Mouse (Mus musculus) MN1 (cell line): ENCODE results near the gene Ash1l.
A peak's percentile ranks its signal among the peaks of the same experiment; 100 is the strongest.

Experiments used
- DNase-seq: peaks from one replicate; pipeline ENCODE4 v3.0.0-alpha.2; 2016; ENCODE audit warnings: low spot score

Ash1l gene

DNA sequence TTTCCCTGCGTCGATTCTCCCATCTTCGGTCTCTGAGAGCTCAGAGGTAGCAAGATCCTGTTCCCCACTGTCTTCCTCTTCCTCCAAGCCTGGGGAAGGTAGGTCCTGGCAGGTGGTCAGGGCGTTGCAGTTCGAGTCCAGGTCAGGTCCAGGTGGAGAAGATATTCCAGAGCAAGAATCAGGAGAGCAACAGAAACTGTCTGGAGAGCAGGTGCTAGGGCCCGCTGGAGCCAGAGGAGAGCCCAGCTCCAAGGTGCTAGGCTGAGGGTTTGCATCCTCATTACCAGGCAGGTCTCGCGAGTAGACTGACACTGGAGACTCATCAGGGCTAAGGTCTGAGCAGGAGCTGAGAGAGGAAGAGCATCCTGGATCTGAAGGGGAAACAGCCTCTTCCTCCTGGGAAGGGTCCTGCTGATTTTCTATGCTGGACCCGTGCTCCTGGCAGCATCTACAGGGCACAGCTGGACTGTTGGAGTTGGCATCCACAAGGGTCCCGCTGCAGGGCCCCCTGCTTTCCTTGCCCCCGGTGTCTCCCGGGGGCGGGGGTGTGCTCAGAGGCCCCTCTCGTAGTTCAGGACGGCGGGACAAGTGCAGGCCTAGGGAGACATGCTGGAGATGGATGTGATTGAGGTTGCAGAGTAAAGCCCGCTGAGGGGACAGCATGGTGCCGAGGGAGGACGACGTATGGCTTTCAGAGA is 141.5 kb downstream of the Ash1l start:
- DNase-seq, result peak; percentile 66

DNA sequence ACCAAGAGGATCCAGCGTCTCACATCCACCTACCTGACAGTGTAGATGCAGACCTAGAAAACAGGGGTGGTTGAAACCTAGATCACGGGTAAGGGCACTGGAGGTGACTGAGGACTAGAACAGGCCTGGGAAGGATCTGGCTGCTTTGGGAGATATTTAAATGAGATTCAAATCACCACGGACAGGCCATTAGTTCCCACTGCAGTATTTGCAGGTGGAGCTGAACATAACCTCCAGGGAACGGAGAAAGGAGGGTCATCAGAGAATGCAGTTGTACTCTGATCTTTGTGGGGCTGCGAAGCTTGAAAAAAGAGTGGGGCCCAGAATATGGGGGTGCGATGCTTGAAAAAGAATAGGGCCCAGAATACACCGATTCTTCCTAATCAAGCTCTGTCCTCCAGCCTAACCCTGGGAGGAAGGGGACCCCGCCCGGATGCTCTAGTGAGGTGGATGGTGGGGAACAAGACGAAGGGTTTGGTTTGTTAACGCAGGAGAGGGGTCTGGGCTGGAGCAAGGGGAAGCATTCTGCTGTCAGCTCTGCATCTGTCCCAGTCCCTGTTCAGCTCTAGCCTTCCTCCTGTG is 142.2 kb downstream of the Ash1l start:
- DNase-seq, result no peak

DNA sequence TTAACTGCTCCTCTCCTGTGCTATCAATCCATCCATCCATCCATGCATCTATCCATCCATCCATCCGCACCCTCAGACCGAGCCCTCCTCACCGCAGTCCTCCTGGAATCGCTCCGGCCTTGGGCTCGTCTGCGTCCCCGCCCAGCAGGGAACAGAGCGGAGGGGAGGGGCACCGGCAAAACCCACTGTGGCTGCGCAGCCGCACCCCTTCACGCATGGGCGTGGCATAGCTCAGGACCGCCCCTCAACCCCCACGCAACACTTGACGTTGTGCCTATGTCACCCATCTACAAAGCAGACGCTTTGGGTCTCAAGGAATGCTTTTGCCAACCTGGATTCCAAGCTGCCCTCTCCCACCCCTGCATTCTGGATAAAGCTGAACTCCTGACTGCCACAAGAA is 142.8 kb downstream of the Ash1l start, which contains the start of gene Rusc1:
Gene Rusc1, minus strand, starts transcription at position 137 of the 400 bp plus-strand sequence.
- DNase-seq, result peak; percentile 91

DNA sequence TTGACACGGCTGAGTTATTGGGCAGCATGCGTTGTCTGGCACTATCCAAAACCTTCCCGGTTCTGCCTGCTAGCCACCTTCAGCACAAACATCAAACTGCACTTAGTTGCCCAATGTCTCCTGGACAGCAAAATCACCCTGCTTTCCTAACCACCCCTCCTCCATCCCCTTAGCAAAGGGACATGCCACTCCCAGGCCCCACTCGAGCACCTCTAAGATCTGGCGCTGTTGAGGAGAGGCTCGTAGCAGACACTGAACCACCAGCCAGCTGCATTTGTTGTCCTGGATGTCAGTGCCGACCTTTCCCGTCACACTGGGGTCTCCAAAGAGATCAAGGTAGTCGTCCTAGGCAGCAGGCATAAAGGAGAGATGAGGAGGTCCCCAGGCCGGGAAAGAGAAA is 143.6 kb downstream of the Ash1l start:
- DNase-seq, result no peak

DNA sequence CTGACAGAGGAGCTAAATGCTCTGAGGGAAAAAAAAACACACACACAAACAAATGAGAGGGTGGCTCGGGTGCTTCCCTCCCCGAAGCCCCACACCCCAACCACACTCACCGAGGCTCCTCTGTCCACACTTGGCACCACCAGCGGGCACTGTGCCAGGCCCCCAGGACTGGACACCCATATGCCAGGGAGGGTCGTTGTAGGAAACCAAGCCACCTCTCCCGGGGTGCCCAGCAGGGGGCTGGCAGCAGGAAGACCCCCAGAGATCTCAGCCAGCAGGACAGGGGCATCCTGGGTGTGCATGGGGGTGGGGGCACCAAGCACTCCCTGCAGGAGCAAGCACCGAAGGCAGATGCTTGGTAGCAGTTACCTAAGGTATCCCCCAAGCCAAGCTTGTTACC is 150.4 kb downstream of the Ash1l start, which contains the start of gene Gm43738:
Gene Gm43738, minus strand, starts transcription at position 289 of the 400 bp plus-strand sequence.
- DNase-seq, result peak; percentile 34

DNA sequence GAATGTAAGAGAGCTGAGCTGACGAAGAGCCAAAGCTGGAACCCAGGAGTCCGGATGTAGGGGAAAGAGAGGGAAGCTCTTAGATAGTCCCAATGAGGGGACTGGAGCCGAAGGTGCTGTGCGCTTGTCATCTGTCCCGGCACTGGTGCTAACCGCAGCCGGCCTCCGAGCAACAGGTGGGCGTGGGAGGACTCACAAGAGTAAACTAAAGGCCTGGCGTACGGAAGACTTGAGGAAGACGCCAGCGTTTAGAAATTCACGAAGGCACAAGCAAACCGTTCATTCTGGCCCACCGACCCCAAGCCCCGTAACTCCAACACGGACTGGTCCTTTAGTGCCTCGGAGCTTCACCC is 151.0 kb downstream of the Ash1l start:
- DNase-seq, result peak; percentile 56

DNA sequence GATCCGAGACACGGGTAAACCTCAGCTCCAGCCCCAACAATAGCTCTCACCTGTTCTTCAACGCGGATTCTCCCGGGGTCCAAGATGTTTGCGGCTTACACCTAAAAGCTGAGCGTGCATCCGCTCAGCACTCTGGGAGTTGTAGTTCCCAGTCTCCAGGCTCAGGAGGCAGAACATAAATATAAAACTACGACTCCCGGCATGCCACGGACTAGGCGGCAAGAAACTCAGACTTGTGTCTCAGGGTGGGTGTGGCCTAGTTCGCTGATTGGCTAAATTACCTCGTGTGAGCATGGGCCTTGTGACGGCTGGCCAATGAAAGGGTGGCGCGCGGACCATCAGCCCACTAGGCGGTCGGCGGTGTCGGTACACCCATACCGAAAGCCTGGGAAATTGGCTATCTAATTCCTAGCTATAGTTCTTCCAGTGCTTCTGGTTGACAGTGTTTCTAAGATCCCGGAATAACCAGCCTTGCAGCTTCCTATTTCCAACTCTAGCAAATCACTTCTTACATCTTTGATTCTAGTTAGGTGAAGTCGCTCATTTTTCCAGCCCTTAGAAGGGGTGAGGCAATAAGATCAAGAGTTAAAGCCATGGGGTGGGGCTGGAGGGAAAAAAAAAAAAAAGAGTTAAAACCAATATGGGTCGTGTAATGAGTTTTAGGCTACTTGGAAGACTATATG is 151.5 kb downstream of the Ash1l start, which contains the start of gene Fdps:
Gene Fdps, minus strand, starts transcription at position 148 of the 683 bp plus-strand sequence.
- peak; percentile 99 for DNase-seq

DNA sequence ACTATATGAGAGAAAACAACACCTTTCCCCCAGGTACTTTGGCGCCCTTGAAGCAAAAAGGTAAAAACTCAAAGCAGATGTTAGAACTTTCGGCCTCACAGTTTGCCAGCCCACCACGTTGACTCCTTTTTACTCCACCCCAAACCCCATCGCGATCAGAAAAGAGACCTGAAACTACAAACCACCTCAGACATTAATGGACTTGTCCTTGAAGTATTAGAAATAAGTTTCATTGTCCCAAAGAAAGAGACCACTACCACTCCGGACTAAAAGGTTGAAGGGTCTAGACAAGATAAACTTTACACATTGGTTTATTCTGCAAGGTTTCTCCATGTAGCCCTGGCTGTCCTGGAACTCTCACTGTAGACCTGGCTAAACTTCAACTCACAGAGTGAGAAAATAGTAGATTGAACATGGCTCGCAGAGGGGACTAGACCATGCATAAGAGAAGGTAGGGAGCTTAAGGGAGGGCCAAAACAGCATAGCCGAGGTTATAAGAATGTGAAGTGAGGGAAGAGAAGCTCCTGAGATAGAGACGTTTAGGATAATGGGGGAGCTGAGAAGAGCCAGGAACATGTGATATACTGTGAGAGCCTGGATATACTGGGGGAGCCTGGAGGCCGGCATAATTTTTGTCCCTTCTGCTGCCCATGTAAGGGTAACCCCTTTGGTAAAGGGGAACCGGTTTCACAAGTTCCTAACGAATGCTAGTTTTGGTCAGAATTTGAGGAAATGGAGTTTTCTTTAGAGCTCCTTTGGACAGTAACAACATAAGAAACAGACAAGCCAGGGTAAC is 152.3 kb downstream of the Ash1l start:
- no peak for DNase-seq

DNA sequence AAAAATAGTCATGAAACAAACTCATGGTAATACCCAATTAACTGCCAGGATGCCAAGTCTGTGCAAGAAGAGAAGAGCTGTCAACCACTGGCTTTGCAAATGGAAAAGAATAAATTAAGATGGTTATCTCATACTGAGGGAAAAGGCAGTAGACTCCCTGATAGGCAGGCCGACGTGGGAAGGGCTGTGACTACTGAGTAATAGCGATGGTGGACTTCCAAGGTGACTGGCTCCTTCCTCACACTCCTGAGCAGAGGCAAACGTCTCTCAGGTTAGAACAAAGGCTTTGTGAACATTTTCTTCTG is 152.8 kb downstream of the Ash1l start:
- peak; percentile 59 for DNase-seq

DNA sequence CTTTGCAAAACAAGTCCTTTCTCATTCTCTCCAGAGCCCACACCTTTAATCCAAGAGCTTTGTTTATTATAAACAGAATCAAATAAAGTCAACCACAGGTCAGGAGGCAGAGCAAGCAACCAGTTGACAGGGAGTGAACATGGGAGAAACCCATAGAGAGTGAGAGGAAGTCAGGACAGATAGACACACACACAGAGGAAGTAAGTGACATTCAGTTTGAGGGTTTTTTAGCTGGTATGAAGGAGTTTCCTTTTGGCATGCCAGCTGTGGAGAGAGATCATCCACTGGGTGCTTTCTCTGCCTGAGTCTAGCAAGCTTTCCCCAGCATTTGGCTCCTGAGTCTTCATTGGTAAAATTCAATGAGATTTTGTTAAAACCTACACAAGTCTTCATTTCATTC is 156.5 kb downstream of the Ash1l start:
- no peak for DNase-seq

DNA sequence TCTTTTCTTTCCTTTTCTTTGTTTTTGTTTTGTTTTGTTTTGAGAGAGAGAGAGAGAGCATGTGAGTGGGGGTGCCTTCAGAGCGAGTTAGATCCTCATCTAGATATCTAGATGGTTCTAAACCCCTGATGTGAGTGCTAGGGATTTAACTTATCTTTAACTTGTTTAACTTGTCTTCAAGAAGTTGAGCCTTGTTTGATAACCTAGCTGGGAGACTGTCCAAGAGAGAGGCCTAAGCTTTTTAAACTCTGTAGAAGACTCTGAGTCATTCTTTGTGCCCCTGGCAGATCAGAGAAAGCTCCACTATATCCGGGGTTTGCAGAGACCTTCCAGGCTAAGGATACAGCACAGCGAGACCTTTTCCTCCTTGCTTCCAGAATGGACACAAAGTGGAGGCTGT is 157.1 kb downstream of the Ash1l start:
- no peak for DNase-seq

DNA sequence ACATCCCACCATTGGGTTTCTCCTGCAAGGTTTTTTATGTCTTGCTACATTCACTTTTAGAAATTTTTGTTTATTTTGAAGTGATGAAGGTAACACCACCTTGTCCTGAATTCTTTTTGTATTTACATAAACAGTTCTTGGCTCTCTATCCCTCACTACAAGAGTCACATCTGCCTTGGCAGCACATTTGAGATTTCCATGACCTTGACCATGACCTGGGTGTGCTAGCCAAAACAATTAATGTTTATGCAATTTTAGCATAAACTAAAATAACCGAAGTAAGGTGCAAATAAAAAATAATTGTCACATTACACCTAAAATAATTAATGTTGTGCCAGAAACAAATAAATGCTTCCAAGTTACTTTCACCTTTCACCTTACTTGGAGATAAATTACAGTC is 157.7 kb downstream of the Ash1l start:
- DNase-seq, result no peak

DNA sequence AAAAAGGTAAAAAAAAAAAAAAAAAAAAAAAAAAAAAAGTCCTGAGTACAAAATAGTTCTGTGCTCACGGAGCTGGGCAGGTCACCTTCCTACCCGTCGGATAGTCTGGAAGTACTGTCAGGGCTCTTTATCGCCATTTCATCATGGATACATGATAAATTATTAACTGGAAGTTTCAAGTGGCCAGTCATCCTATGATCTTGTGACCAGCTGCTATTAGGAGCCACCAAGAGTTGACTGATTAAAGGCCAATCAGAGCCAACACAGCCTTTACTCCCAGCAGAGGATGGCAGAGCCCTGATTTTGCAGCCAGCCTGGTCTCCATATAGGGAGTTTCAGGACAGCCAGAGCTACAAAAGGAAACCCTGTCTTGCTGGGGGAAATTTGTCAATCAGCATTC is 162.6 kb downstream of the Ash1l start:
- DNase-seq, result no peak

DNA sequence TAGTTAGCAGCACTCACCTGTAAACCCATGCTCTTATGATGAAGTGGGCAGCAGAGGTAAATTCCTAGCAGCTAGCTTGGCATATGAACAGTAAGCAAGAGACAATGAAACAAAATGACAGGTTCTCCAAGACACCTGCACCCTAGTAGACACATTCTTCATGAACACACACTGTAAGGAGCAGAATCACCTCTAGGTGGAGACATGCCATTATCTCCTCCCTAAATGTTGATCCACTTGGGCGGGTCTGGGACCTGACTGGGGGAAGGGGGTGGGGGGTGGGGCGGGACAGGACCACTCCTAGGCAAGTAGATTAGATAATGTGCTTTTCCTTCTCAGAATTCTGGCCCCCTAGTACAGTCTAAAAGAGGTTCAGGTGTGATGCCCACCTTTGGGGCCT is 165.1 kb downstream of the Ash1l start:
- peak; percentile 45 for DNase-seq

DNA sequence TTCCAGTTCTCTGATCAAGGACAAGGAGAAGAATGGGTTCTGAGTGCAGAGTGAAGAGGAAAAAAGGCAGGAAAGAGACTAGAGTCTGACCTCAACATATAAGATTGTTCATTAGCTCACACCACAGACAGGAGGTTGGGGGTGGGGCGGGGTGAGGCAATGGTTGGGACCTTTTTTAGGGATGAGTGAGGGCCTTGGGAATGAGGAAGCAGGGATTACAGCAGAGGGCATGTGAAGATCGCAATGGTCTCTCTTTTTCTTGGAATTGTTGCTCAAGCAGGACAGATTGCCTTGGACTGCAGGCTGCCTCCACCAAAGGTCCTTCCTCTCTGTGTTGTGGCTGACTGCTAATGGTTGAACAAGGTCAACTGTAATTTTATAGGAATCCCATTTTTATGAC is 172.9 kb downstream of the Ash1l start:
- no peak for DNase-seq

DNA sequence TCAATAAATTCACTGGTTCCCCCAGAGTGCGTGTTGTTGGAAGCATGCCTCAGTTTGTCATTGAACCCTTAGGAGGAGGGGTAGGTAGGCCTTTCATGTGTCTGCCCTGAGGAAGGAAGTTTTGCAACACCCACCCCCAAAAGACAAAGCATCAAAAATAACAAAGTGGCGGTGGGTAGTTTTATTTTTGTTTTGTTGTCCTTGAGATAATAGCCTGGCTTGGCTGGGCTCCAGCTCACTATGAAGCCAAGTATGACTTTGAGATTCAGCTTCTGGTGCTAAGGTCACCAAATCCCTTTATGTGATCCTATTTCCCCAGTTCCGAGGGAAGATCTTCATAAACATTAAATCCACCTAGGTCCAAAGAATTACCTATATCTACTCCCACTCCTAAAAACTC is 173.8 kb downstream of the Ash1l start:
- DNase-seq, result no peak

DNA sequence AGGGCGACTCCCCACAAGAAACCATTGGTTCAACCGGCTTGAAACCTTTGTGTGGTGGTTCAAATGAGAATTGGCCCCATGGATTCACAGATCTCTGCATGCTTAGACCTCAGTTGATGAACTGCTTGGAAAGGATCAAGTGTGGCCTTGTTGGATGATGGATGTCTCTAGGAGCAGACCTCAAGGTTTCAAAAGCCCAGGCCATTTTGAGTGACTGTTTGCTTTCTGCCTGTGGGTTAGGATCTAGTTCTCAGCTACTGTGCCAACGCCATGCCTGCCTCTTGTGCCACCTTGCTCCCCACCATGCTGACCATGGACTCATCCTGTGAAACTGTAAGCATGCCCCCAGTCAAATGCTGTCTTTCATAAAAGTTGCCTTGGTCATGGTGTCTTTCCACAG is 175.6 kb downstream of the Ash1l start:
- no peak for DNase-seq
